ENCODE assay signal across 8 mouse cellular contexts in the genomic region with DNA sequence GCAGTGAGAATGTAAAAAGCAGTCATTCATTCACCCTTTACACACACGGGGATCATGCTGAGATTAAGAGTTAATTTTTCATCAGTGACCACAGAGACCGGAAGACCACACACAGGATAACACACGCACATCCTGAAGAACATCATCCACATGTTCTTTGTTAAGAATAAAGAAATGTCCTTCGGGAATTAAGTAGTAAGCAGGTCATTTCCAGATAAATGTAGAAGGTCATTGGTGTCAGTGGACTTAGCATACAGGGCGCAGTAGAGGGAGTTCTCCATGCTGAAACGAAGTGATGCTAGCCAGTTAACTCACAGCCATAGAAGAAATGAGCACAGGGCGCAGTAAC. TPM values are rescaled to one million over a fixed set of nuclear protein-coding genes. Genes with fewer than 3 reads are reported as not detected.
DNase-seq lines count a peak whose midpoint lies in the region; ATAC-seq lines count a peak whose summit lies in the region.

No protein-coding gene starts in this region.

- peak overlapping the region; percentile 55 for H3K4me3 ChIP-seq in kidney, embryonic 15.5 days (replicated peaks)
- H3K4me3 ChIP-seq in embryonic facial prominence, embryonic 13.5 days = peak overlapping the region; percentile 56
- peak overlapping the region; percentile 26 for H3K4me3 ChIP-seq in hindbrain, embryonic 16.5 days (ENCODE audit: low read length)
- peak overlapping the region; percentile 33 for H3K4me3 ChIP-seq in midbrain, embryonic 15.5 days

- DNase-seq in kidney, adult 11 months = no peak
- no peak for DNase-seq in urinary bladder, postnatal 14 days (ENCODE audit: low spot score)
- no peak for DNase-seq in ovary, postnatal 10 days (ENCODE audit: low spot score)
- DNase-seq in thymus, postnatal 36 days = no peak

- WGBS in kidney, embryonic 15.5 days = 33% methylated on average over 7 of the region's 7 CpGs
- 33% methylated on average over 7 of the region's 7 CpGs for WGBS in embryonic facial prominence, embryonic 13.5 days
- 28% methylated on average over 7 of the region's 7 CpGs for WGBS in hindbrain, embryonic 16.5 days
- 30% methylated on average over 7 of the region's 7 CpGs for WGBS in midbrain, embryonic 15.5 days

- H3K36me3 ChIP-seq in kidney, embryonic 15.5 days = no peaks in the 10 kb centered on the region
- H3K36me3 ChIP-seq in embryonic facial prominence, embryonic 13.5 days = no peaks in the 10 kb centered on the region
- H3K36me3 ChIP-seq in hindbrain, embryonic 16.5 days (ENCODE audit: control insufficient read depth, insufficient read depth, low read length) = no peaks in the 10 kb centered on the region
- H3K36me3 ChIP-seq in midbrain, embryonic 15.5 days (replicated peaks) = no peaks in the 10 kb centered on the region

- ATAC-seq in kidney, embryonic 15.5 days (replicated peaks; ENCODE audit: low FRiP score) = peak; percentile 37; the same call in 1 of the 2 replicates
- ATAC-seq in embryonic facial prominence, embryonic 13.5 days (ENCODE audit: insufficient number of reproducible peaks, insufficient read depth, low FRiP score, low TSS enrichment, low read depth) = no peak
- ATAC-seq in hindbrain, embryonic 16.5 days = no peak
- ATAC-seq in midbrain, embryonic 15.5 days (replicated peaks) = no peak

- H3K4me1 ChIP-seq in kidney, embryonic 15.5 days = peaks cover 40% of the 10 kb centered on the region
- H3K4me1 ChIP-seq in embryonic facial prominence, embryonic 13.5 days = peaks cover 34% of the 10 kb centered on the region
- H3K4me1 ChIP-seq in hindbrain, embryonic 16.5 days (ENCODE audit: control insufficient read depth, insufficient read depth, low read depth, low read length) = peaks cover 7% of the 10 kb centered on the region
- peaks cover 3% of the 10 kb centered on the region; the same call in 1 of the 2 replicates for H3K4me1 ChIP-seq in midbrain, embryonic 15.5 days

- H3K27me3 ChIP-seq in kidney, embryonic 15.5 days = no peaks in the 10 kb centered on the region
- H3K27me3 ChIP-seq in embryonic facial prominence, embryonic 13.5 days = no peaks in the 10 kb centered on the region
- H3K27me3 ChIP-seq in hindbrain, embryonic 16.5 days (replicated peaks; ENCODE audit: control insufficient read depth, insufficient read depth, low read length) = no peaks in the 10 kb centered on the region
- H3K27me3 ChIP-seq in midbrain, embryonic 15.5 days (replicated peaks) = 0 out of 2 replicates have a peak, but pooled peaks cover 3% of the 10 kb centered on the region

- peak overlapping the region; percentile 86 for H3K4me2 ChIP-seq in kidney, embryonic 15.5 days
- peak overlapping the region; percentile 69 for H3K4me2 ChIP-seq in embryonic facial prominence, embryonic 13.5 days
- peak overlapping the region; percentile 71 for H3K4me2 ChIP-seq in hindbrain, embryonic 16.5 days (ENCODE audit: low read length)
- H3K4me2 ChIP-seq in midbrain, embryonic 15.5 days = peak overlapping the region; percentile 57

- H3K9me3 ChIP-seq in kidney, embryonic 15.5 days (replicated peaks) = no peaks in the 10 kb centered on the region; the same call in 1 of the 2 replicates
- H3K9me3 ChIP-seq in embryonic facial prominence, embryonic 13.5 days = no peaks in the 10 kb centered on the region
- no peaks in the 10 kb centered on the region for H3K9me3 ChIP-seq in hindbrain, embryonic 16.5 days (ENCODE audit: control insufficient read depth, low read length)
- no peaks in the 10 kb centered on the region for H3K9me3 ChIP-seq in midbrain, embryonic 15.5 days

- H3K27ac ChIP-seq in kidney, embryonic 15.5 days = peak overlapping the region; percentile 75
- H3K27ac ChIP-seq in embryonic facial prominence, embryonic 13.5 days = peak overlapping the region; percentile 19; the same call in 1 of the 2 replicates
- no peak overlapping the region for H3K27ac ChIP-seq in hindbrain, embryonic 16.5 days (ENCODE audit: low read depth, low read length)
- no peak overlapping the region for H3K27ac ChIP-seq in midbrain, embryonic 15.5 days

- H3K9ac ChIP-seq in kidney, embryonic 15.5 days = no peak overlapping the region
- H3K9ac ChIP-seq in embryonic facial prominence, embryonic 13.5 days = peak overlapping the region; percentile 61; the same call in 1 of the 2 replicates
- peak overlapping the region; percentile 54 for H3K9ac ChIP-seq in hindbrain, embryonic 16.5 days (ENCODE audit: low read depth, low read length)
- no peak overlapping the region; the same call in 1 of the 2 replicates for H3K9ac ChIP-seq in midbrain, embryonic 15.5 days

RNA-seq across cellular contexts. Expression of a gene that starts 0.6 kb away (rescaled TPM):
- polyA plus RNA-seq in kidney, embryonic 15.5 days (2015; fragmentation: Nextera tagmentation; extraction: Ambion mirVana) = 12.9 and 18.6 TPM in 2 replicates
- polyA plus RNA-seq in embryonic facial prominence, embryonic 13.5 days (2015; fragmentation: Nextera tagmentation; extraction: Ambion mirVana) = 10.3 and 10.5 TPM in 2 replicates
- 3.3 TPM in 2 replicates for polyA plus RNA-seq in hindbrain, embryonic 16.5 days (2015; fragmentation: Nextera tagmentation; extraction: Ambion mirVana)
- polyA plus RNA-seq in midbrain, embryonic 15.5 days (2015; fragmentation: Nextera tagmentation; extraction: Ambion mirVana) = 1.7 and 2.0 TPM in 2 replicates

RNA-seq across cellular contexts. Expression of a gene that starts 13.1 kb away (rescaled TPM):
- polyA plus RNA-seq in kidney, embryonic 15.5 days (2015; fragmentation: Nextera tagmentation; extraction: Ambion mirVana) = not detected in 2 replicates
- not detected in 2 replicates for polyA plus RNA-seq in embryonic facial prominence, embryonic 13.5 days (2015; fragmentation: Nextera tagmentation; extraction: Ambion mirVana)
- polyA plus RNA-seq in hindbrain, embryonic 16.5 days (2015; fragmentation: Nextera tagmentation; extraction: Ambion mirVana) = not detected in 2 replicates
- polyA plus RNA-seq in midbrain, embryonic 15.5 days (2015; fragmentation: Nextera tagmentation; extraction: Ambion mirVana) = not detected in 2 replicates

RNA-seq across cellular contexts. Expression of a gene that starts 26.3 kb away (rescaled TPM):
- polyA plus RNA-seq in kidney, embryonic 15.5 days (2015; fragmentation: Nextera tagmentation; extraction: Ambion mirVana) = 0.27 and 0.49 TPM in 2 replicates
- polyA plus RNA-seq in embryonic facial prominence, embryonic 13.5 days (2015; fragmentation: Nextera tagmentation; extraction: Ambion mirVana) = 1.7 TPM in 1 of 2 replicates, not detected in the other
- polyA plus RNA-seq in hindbrain, embryonic 16.5 days (2015; fragmentation: Nextera tagmentation; extraction: Ambion mirVana) = not detected in 2 replicates
- polyA plus RNA-seq in midbrain, embryonic 15.5 days (2015; fragmentation: Nextera tagmentation; extraction: Ambion mirVana) = 0.34 TPM in 1 of 2 replicates, not detected in the other

RNA-seq across cellular contexts. Expression of a gene that starts 26.6 kb away (rescaled TPM):
- 428 and 459 TPM in 2 replicates for polyA plus RNA-seq in kidney, embryonic 15.5 days (2015; fragmentation: Nextera tagmentation; extraction: Ambion mirVana)
- 319 and 324 TPM in 2 replicates for polyA plus RNA-seq in embryonic facial prominence, embryonic 13.5 days (2015; fragmentation: Nextera tagmentation; extraction: Ambion mirVana)
- 345 and 392 TPM in 2 replicates for polyA plus RNA-seq in hindbrain, embryonic 16.5 days (2015; fragmentation: Nextera tagmentation; extraction: Ambion mirVana)
- polyA plus RNA-seq in midbrain, embryonic 15.5 days (2015; fragmentation: Nextera tagmentation; extraction: Ambion mirVana) = 309 and 330 TPM in 2 replicates

RNA-seq across cellular contexts. Expression of a gene that starts 41.9 kb away (rescaled TPM):
- 296 and 297 TPM in 2 replicates for polyA plus RNA-seq in kidney, embryonic 15.5 days (2015; fragmentation: Nextera tagmentation; extraction: Ambion mirVana)
- polyA plus RNA-seq in embryonic facial prominence, embryonic 13.5 days (2015; fragmentation: Nextera tagmentation; extraction: Ambion mirVana) = 255 and 264 TPM in 2 replicates
- polyA plus RNA-seq in hindbrain, embryonic 16.5 days (2015; fragmentation: Nextera tagmentation; extraction: Ambion mirVana) = 354 and 397 TPM in 2 replicates
- 322 and 335 TPM in 2 replicates for polyA plus RNA-seq in midbrain, embryonic 15.5 days (2015; fragmentation: Nextera tagmentation; extraction: Ambion mirVana)

Comparison
In these comparisons a context has a peak if more than half of its experiments do, and no peak if none do; other contexts are left out.
1. H3K27ac ChIP-seq: peak in kidney, embryonic 15.5 days (single experiment) and embryonic facial prominence, embryonic 13.5 days (single experiment); none in hindbrain, embryonic 16.5 days (single experiment) and midbrain, embryonic 15.5 days (single experiment).
2. H3K9ac ChIP-seq: peak in embryonic facial prominence, embryonic 13.5 days (single experiment) and hindbrain, embryonic 16.5 days (single experiment); none in kidney, embryonic 15.5 days (single experiment) and midbrain, embryonic 15.5 days (single experiment).
3. Peak in every context shown above with its lines, with median percentiles within 50 percentile points of each other: H3K4me2 ChIP-seq and H3K4me3 ChIP-seq.